Mouse (Mus musculus): ENCODE results near the gene 5730596B20Rik. TPM values are rescaled to one million over a fixed set of nuclear protein-coding genes. Genes with fewer than 3 reads are reported as not detected.

5730596B20Rik gene
- polyA plus RNA-seq (2017; shearing (Covaris generic)), result not detected

DNA sequence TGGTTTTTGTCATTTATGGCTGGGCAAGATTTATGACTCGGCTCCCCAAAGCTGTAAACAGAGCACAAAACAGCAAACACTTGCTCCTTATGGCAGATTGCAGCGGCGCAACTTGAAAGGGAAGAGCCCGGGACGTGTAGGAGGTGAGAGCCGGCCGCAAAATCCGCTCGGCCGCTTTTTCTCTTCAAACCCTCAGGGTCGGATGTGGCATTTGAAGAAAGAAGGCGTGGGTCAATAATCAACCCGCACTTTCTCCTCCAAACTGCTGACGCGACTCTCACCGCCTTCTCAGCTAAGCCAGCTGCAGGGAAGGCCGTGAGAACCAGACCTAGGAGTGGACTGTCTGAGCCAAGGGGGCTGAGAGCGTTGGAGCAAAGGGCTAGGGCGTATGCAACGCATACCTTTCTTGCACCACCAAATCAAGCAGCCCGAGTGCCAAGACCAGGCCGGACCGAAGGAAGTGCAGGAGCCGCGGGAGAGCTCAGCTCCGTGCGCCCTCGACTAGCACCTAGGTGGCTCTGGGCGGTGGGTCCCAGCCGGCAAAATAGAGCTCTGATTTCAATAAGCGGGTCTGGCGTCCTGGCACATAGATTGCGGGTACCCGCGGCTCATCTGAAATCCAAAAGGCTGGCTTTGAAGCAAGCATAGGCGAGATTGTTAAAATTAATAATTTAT lies at the start of gene 5730596B20Rik:
5730596B20Rik (plus strand) TSS at position 438 of the 675 bp plus-strand sequence.
- no peak for ATAC-seq

- ATAC-seq, result no peak
Measured at GRCm38 (mm10) chr6:52137841-52138535, 39.3 kb upstream of the 5730596B20Rik start.

- no peak for ATAC-seq
Measured at GRCm38 (mm10) chr6:52138576-52138975, 38.7 kb upstream of the 5730596B20Rik start.

- no peak for ATAC-seq
Measured at GRCm38 (mm10) chr6:52139115-52139514, 38.2 kb upstream of the 5730596B20Rik start.

- no peak for ATAC-seq
Measured at GRCm38 (mm10) chr6:52150401-52150966, 26.8 kb upstream of the 5730596B20Rik start.

- ATAC-seq, result no peak
Measured at GRCm38 (mm10) chr6:52151571-52151970, 25.7 kb upstream of the 5730596B20Rik start.

DNA sequence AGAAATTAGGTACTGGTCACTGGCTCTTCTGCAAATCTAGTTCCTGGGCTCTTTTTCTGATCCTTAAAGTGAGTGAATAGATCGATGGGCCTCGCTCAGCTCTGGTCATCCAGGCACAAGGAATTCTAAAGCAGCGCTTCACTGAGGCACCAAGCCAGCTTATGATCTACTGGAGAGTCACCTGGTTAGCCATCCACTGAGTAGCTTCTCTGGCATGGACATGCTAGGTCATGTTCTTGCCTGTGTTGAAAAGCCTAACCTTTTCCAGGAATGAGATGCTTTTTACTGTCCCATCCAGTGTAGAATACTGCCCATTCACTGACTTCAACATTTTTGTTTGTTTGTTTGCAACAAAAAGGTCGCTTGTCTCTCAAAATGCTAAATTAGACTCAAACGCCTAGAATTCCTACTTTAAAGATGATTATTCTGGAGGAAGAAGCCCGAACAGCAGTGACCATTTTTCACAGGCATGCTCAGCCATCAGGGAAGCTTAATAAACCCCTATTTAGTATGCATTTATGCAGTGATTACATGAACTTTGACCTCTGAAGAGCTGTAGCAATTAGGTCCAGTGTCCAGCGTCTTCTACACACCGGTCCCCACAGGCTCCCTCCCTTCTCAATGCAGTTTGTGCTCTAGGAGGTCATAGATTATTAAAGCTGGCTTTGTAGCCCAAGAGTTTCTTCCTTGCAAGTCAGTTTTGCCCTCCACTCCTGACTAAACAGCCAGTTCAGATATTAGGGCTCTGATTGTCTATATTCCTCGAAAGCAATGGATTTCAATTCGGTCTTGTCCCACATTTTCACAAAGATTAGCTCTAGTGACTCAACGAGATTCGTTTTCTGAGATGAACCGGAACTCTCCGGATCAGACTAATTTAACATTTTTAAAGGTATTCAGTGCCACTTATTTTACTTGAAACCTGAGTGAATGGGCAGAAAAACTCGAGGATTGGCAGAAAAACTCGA lies 24.8 kb upstream of the 5730596B20Rik start:
- no peak for ATAC-seq

GRCm38 (mm10) chr6:52153270-52153669 lies 24.0 kb upstream of the 5730596B20Rik start:
- ATAC-seq, result no peak

- no peak for ATAC-seq
Measured at GRCm38 (mm10) chr6:52154044-52154443, 23.3 kb upstream of the 5730596B20Rik start.

- ATAC-seq, result no peak
Measured at GRCm38 (mm10) chr6:52155471-52155870, 21.8 kb upstream of the 5730596B20Rik start.

- no peak for ATAC-seq
Measured at GRCm38 (mm10) chr6:52156551-52157200, 20.6 kb upstream of the 5730596B20Rik start.

DNA sequence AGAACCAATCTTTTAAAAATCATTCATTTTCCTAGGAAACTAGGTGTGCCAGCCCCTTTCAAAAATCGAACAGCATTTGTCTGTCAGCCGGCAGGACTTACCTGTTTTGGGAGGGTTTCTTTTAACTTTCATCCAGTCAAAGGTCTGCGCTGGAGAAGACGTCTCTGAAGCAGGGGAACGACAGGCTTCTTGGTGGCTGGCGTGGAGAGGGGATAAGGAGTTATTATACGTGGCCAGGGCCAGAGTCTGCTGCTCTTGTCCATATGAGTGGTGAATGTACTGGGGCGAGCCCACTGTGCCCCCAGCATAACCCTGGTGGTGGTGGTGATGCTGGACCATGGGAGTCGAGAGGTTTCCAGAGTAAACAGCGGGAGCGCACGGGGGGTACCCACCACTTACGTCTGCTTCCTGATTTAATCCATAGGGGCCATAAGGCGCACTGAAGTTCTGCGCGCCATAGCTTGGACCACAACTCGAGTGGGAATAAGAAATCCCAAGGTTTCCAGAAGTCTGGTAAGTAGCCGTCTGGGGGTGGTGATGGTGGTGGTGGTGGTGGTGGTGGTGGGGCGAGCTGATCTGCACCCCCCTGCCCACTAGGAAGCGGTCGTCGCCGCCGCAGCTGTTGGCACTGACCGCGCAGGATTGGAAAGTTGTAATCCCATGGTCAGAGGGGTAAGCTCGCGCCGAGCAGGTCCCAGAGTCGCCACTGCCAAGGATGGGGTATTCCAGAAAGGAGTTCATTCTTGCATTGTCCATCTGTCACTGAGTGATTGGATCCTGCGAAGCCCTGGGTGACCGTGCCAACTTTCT lies 19.6 kb upstream of the 5730596B20Rik start:
- ATAC-seq, result no peak

- ATAC-seq, result peak; percentile 82
Measured at GRCm38 (mm10) chr6:52158276-52159051, 18.8 kb upstream of the 5730596B20Rik start, which contains the start of gene Hoxa1. Hoxa1 (minus strand) TSS chr6:52158317.

GRCm38 (mm10) chr6:52159164-52159761 lies 18.0 kb upstream of the 5730596B20Rik start:
- ATAC-seq, result no peak

DNA sequence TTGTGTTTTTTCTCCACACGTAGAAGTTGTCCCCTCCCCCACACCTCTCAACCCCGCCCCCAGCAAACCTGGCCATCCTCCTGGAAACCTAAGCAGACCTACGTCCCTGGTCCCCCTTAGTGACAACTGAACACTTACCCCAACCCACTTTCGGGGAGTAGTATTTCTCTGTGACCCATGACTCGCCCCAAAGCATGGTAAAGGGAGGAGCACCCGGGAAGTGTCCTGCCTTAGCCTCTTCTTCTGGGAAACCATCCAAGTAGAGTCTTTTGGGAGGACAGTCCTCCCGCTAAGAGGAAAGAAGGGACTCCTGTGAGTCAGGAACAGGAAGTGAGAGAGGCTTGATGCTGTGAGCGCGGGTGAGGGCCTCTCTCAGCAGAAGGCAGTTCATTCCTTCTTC lies 17.3 kb upstream of the 5730596B20Rik start:
- ATAC-seq, result no peak

- ATAC-seq, result no peak
Measured at GRCm38 (mm10) chr6:52160511-52161335, 16.6 kb upstream of the 5730596B20Rik start.

DNA sequence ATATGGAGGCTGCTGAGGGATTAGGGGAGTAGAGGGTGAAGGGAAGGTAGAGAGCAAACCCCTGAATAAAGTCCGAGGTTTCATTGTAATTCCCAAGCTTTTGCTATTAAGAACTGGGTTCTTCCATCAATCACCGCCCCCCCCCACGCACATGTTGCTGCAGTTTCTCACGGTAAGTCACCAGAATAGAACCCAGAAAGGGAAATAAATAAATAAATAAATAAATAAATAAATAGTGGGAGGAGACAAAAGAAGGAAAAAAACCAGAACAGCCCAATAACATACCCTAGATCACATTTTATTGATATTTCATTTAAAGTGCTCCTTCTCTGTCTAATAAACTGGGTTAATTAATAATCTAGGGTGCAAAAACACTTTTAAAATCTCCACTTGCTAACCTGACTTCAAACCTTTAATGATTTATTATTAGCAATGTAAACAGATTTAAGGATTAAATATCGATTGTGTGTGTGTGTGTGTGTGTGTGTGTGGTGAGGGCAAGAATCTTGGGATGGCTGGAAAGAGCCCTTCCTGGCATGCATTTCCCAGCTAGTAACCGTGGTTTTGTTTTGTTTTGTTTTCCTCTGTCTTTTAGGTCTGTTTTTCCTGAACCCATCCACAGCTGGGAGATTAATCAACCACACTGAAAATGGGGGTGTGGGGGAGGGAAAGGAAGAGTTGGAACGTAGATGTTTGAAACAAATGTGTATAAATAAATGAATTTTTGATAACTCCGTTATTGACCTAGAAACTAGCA lies 15.8 kb upstream of the 5730596B20Rik start:
- ATAC-seq, result no peak

GRCm38 (mm10) chr6:52162093-52162380 lies 15.3 kb upstream of the 5730596B20Rik start:
- ATAC-seq, result no peak
